Mouse (Mus musculus): Measurements from ENCODE around the gene Oaz2.
"Not testable (repeated sequence)": the region's sequence is repeated elsewhere in the genome, so short reads cannot be mapped to it uniquely, and the experiment has no call there.

The Oaz2 gene

GRCm38 (mm10) chr9:65651957-65652356 lies 15.8 kb upstream of the Oaz2 start:
- DNase-seq (ENCODE audit: low read depth, low spot score) = not testable (repeated sequence)

GRCm38 (mm10) chr9:65653741-65654140 lies 14.1 kb upstream of the Oaz2 start:
- DNase-seq (ENCODE audit: low read depth, low spot score) = no peak

GRCm38 (mm10) chr9:65654700-65655237 lies 13.0 kb upstream of the Oaz2 start:
- no peak for DNase-seq (ENCODE audit: low read depth, low spot score)

- DNase-seq (ENCODE audit: low read depth, low spot score) = no peak
Measured at GRCm38 (mm10) chr9:65655540-65655939, 12.3 kb upstream of the Oaz2 start.

GRCm38 (mm10) chr9:65657218-65657617 lies 10.6 kb upstream of the Oaz2 start:
- DNase-seq (ENCODE audit: low read depth, low spot score) = no peak

- DNase-seq (ENCODE audit: low read depth, low spot score) = no peak
Measured at GRCm38 (mm10) chr9:65661029-65661428, 6.8 kb upstream of the Oaz2 start.

GRCm38 (mm10) chr9:65661493-65661892 lies 6.3 kb upstream of the Oaz2 start:
- DNase-seq (ENCODE audit: low read depth, low spot score) = no peak

GRCm38 (mm10) chr9:65664163-65664562 lies 3.6 kb upstream of the Oaz2 start:
- no peak for DNase-seq (ENCODE audit: low read depth, low spot score)

GRCm38 (mm10) chr9:65666042-65666441 lies 1.8 kb upstream of the Oaz2 start:
- no peak for DNase-seq (ENCODE audit: low read depth, low spot score)

GRCm38 (mm10) chr9:65671431-65671931 lies 3.7 kb downstream of the Oaz2 start:
- no peak for DNase-seq (ENCODE audit: low read depth, low spot score)

- no peak for DNase-seq (ENCODE audit: low read depth, low spot score)
Measured at GRCm38 (mm10) chr9:65672996-65673395, 5.2 kb downstream of the Oaz2 start.

- no peak for DNase-seq (ENCODE audit: low read depth, low spot score)
Measured at GRCm38 (mm10) chr9:65675461-65676357, 7.9 kb downstream of the Oaz2 start.

GRCm38 (mm10) chr9:65676358-65677118 lies 8.7 kb downstream of the Oaz2 start:
- DNase-seq (ENCODE audit: low read depth, low spot score) = peak; percentile 89

- no peak for DNase-seq (ENCODE audit: low read depth, low spot score)
Measured at GRCm38 (mm10) chr9:65677119-65677462, 9.3 kb downstream of the Oaz2 start.

- no peak for DNase-seq (ENCODE audit: low read depth, low spot score)
Measured at GRCm38 (mm10) chr9:65679181-65679761, 11.5 kb downstream of the Oaz2 start.

GRCm38 (mm10) chr9:65680938-65681633 lies 13.3 kb downstream of the Oaz2 start:
- DNase-seq (ENCODE audit: low read depth, low spot score) = no peak

GRCm38 (mm10) chr9:65681634-65681940 lies 13.8 kb downstream of the Oaz2 start:
- peak; percentile 35 for DNase-seq (ENCODE audit: low read depth, low spot score)

GRCm38 (mm10) chr9:65682183-65682582 lies 14.4 kb downstream of the Oaz2 start:
- no peak for DNase-seq (ENCODE audit: low read depth, low spot score)

GRCm38 (mm10) chr9:65682994-65683393 lies 15.2 kb downstream of the Oaz2 start:
- peak; percentile 32 for DNase-seq (ENCODE audit: low read depth, low spot score)

- no peak for DNase-seq (ENCODE audit: low read depth, low spot score)
Measured at GRCm38 (mm10) chr9:65684704-65685103, 16.9 kb downstream of the Oaz2 start.

- not testable (repeated sequence) for DNase-seq (ENCODE audit: low read depth, low spot score)
Measured at GRCm38 (mm10) chr9:65689869-65690268, 22.1 kb downstream of the Oaz2 start.

Data from telencephalon, adult 2 months (tissue).